Mouse (Mus musculus): ENCODE results near the gene Mboat2. TPM values are rescaled to one million over a fixed set of nuclear protein-coding genes. Genes with fewer than 3 reads are reported as not detected.

The Mboat2 gene
- polyA plus RNA-seq (2012; rRNA removed) = 19.6 and 27.6 TPM in 2 replicates

DNA sequence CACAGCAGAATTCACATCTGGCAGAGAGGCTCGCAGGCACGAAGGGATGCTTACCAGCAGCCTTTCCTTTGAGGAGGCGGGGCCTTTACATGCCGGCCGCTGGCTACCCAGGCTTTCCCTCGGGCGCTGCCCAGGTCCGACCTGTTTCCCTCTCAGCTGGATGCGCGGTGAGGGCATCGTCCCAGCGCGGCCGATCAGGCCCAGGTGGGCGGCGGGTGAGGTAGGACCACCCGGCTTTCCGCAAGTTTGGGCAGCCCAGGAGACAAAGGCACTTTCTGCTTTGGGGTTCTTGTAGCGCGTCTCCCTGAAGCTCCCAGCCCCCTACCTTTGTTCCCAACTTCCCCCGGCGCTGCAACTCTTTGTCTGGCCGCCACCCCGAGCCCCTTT, at the start of gene Mboat2:
TSS of gene Mboat2 (plus strand) at position 114 of the 387 bp plus-strand sequence.

DNA sequence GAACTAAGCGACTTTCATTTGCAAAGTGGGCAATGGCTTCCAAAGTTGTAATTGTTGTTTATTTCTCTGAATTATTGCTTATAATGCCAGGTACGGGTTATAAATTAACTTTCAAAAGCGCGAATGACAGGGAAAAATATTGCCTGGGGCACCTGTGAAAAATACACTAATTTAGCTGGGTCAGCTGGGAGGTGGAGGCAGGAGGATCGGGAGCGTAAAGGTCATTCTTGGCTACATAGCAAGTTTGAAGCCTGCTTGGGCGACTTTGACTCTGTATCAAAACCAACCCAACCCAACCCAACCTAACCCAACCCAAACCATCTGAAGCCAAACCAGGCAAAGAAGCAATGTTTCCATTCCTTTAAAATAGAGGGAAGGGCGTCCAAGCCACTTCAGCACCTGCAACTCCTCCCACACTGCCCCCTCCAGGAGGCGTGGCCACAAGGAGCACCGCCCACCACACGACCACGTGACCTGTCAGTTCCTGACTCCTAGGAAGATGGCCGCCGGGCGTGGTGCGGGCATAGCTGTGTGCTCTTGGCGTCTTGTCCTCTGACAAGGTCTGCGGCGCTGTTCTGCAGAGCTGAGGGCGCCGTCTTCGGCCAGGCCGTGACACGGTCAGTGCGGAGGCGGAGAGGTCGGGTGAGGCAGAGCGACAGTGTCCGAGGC, 143.9 kb downstream of the Mboat2 start, which contains the start of gene Kidins220:
TSS of gene Kidins220 (plus strand) at position 480 of the 669 bp plus-strand sequence.

Other genes with a start within 250 kb of the Mboat2 start
- gene Klf11, start 179.6 kb upstream of the Mboat2 start, polyA plus RNA-seq (2012; rRNA removed) = 9.3 and 11.0 TPM in 2 replicates
- gene Cys1, start 149.1 kb upstream of the Mboat2 start, polyA plus RNA-seq (2012; rRNA removed) = 1.0 and 1.2 TPM in 2 replicates
- gene Rrm2, start 122.6 kb upstream of the Mboat2 start, polyA plus RNA-seq (2012; rRNA removed) = 146 and 194 TPM in 2 replicates
- gene Kidins220, start 144.0 kb downstream of the Mboat2 start, polyA plus RNA-seq (2012; rRNA removed) = 61.4 and 84.1 TPM in 2 replicates

Data from central nervous system, embryonic 11.5 days (tissue).